Mouse (Mus musculus) T-helper 17 cell (primary cell): ENCODE data around the gene Tctn3.
"Not testable (repeated sequence)": the region's sequence is repeated elsewhere in the genome, so short reads cannot be mapped to it uniquely, and the experiment has no call there.

Experiments
- in situ Hi-C, 2 experiments: fragments of 300-600 bp; cut with MboI, MseI; formaldehyde crosslinking; loops; 1 replicate in 1 of 2; 2 replicates in 1 of 2; pipeline ENCODE4 v1.15.1; 2025; ENCODE audit warnings: high pct_unique_total_duplicates in 2 of 2

The Tctn3 gene

DNA sequence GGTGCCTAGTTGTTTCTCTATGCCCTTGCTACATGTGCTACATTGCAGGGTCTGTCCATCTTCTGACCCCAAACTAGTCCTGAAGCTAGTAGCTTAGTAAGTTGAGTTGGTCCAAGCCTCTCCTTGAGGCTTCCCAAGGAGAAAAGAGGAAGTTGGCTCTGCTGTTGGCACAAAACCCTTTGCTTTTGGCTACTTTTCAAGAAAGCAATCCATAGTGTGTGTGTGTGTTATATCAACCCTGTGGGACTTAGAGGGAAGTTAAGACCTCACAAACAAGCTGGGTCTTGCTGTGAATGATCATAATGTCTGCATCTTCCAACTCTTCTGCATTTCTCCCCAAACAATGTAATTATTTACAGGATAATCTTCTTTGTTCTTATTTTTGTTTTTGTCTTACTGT lies 16.9 kb upstream of the Tctn3 start:
- in situ Hi-C loops = no loop called here

DNA sequence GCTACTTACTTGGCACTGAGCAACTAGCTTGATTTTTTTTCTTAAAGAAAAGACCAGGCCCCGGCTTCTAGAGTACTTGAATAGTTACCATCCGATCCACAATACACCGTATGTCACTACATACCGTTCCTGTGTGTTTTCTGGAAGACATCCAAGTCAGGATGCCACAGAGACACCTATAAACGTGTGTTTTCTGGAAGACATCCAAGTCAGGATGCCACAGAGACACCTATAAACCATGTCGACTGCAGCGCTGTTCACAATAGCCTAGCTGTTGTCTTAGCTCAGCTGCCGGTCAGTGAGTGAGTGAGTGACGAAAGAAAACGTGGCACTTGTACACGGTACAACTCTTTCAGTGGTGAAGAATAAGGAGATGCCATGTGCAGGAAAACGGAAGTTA lies 13.9 kb upstream of the Tctn3 start:
- in situ Hi-C loops = no loop called here

DNA sequence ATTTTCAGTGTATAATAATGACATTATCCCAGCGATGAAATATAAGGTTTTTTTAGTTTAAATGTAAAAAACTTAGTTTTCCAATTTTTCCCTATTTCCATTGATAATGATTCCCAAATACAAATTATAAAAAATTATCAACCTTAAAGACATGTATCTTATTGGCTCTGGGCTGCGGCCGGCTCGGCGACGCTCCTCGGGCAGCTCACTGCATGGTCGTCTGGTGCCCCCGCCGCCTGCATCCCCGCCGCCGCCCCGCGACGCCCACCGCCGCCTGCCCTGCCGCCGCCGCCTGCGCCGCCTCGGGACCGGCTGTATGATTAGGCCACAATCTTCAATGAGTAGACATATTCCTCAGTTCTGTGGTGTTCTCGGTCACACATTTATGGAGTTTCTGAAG lies 9.6 kb upstream of the Tctn3 start:
- in situ Hi-C loops = loop anchor here in 1 of 2 experiments (5.0 kb wide), 1 partner anchor 59 kb away; no protein-coding TSS in a partner anchor

DNA sequence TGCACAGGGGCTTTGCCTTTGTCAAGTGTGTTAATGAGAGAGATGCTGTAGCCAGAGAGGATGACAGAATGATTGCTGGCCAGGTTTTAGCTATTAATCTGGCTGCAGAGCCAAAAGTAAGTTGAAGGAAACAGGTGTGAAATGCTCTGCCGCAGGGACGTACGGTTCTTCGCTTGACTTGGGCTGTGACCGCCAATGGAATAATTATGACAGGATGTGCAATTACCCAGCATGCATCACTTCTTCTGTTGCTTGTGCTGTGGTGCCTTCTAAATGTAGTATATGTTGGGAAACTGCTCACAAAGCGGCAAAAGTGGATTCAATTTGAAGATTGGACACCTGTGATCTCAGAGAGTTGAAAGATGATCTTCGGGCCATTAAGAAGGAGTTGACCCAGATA lies 4.0 kb upstream of the Tctn3 start:
- in situ Hi-C loops = no loop called here

DNA sequence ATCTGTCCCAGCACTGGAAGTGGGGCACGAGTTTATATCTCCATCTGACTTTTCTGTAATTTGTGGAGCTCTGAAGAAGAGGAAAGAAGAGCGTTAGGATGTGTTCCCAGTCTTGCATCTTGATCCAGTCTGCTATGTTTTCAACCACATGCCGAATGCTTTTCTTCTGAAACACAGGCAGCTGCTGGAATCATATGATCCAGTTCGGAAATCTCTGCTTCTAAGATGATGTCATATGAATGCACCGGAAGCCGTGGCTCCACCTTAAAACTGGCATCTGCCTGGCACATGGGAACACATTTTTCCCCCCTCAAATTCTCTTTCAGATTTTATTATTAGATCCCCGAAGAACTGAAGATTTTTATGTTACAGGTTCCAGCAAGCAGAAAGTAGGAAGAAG lies 2.8 kb upstream of the Tctn3 start:
- in situ Hi-C loops = loop anchor here (5.0 kb wide), 1 partner anchor 107 kb away; no protein-coding TSS in a partner anchor

DNA sequence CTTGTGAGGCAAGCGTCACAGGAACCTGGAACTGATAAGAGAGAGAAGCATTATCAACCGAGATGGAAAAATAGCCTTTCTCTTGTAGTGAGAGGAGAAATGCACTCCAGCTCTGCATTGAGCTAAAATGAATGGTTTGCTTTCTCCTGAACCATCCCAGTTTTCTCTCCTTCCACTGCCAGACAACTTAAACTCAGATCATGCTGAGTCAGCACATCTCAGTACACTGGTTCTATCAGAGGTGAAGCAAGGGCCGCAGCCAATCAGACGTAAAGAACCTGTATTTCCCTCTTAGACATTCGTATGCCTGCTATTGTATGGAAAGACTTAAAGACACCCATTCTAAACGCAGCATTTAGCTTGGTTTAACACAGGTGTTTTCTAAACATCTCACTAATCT lies 4.4 kb downstream of the Tctn3 start:
- in situ Hi-C loops = no loop called here

DNA sequence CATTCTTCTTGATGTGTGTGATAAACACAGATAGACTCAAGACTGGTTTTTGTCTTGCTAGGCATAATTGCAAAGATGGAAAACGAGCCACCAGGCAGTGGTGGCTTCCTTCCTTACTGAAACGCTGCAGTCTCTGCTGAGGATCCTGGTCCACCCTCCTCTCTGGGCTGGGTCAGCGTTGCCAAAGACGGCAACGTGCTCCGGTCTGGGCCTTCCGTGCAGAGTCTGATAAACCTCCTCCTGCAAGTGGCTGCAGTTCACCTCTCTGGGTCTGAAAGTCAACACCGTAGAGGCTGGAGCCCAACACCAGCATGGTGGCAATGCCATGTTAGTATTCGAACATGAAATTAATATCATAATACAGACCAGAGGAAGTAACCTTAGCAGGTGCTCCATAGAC lies 6.8 kb downstream of the Tctn3 start:
- in situ Hi-C loops = no loop called here

DNA sequence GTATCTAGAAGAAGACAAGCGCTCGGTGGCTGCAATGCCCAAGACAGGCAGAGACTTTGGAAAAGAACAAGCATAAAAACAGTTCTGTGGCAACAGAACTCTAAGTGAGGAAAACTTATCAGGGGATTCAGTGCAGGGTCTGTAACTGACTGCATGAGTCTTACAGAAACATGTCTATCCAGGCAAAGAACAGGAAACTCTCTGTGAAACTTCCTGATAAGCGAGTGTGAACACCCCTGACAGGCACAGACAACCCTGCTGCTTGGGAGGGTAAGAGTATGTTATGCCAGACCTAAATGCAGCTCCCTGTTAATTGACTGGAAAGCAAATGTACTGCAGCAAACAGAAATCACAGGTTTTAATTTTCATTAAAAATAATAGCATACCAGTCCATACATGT lies 10.2 kb downstream of the Tctn3 start:
- in situ Hi-C loops = no loop called here

DNA sequence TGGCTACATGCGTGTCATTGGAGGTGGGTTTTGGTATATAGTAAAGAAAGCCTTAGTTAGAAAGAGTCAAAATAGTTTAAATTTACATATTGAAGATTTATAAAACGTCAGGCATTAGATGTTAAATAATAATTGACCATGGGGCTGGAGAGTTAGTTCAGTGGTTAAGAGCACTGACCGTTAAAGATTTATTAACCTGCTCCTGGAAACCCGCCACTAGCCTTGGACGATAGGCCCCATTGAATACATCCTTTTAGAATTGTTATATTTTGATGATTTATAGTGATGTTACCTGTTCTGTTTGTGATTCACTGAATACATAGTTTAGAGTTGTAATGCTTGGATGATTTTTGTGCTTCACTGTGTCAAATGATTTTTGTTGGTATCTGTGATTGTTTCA lies 11.2 kb downstream of the Tctn3 start:
- in situ Hi-C loops = not testable (repeated sequence)

DNA sequence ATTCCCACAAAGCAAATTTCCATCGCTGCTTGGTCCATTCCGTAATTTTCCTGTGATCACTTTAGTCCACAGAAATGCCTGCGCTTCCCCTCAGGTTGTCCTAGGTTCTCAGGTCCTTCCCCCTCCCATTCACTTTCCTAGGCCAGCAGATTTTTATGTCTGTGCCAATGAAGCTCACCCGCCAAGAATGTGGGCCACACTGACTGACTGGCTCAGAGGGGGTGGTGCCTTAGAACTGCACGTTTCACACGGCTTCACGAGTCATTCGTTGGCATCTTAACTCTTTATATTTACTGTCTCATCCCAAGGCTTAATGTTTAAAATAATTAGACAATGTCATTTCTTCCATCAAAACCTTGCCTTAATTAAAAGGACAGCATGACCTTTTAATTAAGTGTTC lies 16.2 kb downstream of the Tctn3 start:
- in situ Hi-C loops = no loop called here

DNA sequence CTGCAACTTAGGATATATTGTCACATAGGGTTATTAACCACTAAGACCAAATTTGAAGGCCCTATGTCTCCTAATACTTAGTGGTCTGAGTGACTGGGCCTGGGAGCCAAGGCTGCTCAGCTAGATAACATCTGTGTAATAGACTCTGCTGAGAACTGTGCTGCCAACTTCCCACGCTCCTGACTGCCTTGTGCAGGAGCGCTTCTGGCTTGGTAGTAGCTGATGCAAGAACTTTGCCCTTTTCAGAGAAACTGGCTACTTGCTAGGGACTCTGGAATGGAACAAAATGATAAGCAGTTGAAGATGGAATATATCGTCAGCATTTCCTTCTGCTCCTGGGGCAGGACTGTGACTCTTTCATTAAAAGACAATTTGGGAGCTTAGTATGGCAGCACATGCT lies 16.8 kb downstream of the Tctn3 start:
- in situ Hi-C loops = no loop called here

DNA sequence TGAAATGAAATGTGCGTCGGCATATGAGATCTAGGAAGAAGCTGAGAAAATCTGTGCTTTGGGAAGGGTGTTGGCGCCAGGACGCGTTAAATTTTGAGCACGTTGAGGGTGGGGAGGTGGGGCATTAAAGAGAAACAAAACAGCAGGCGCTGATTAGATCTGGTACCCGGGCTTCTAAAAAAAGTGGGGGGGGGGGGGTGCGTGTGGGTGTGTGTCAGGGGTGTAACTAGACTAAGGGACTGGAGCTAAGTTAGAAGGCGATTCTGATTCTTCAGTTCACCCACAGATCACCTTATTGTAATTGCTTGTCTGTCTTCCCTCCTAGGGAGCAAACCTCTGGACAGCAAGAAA lies 22.5 kb downstream of the Tctn3 start:
- in situ Hi-C loops = loop anchor here in 1 of 2 experiments (10.0 kb wide), 1 partner anchor 655 kb away; no protein-coding TSS in a partner anchor

DNA sequence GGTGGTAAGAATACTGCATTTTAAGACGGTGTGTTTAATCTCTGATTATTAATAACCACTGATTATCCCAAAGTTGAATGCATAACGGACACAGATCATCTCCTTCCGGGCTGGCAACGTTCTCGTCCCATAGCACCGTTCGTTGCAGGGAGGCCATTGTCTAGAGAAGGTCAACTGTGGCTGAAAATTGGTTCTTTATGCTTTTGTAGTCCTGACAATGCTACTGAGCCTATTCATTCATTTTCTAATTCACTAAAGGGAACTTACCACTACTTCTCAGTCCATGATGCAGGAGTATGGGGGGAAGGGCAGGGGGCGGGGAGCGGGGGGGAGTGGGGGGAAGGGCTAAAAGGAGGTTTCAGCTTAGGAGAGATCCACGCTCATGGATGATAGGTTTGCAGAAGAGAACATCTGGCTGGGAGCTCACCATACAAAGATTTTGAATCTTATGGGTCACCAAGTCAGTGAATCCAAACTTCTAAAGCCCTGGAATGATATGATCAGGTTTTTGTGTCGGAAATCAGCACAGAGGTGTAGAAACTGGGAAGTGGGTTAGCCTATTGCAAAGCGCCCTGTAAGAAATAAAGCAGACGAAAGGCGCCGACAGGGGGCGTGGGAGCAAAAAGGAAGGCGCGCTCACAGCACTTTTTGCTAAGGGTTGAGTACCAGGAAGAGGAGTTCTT lies 23.0 kb downstream of the Tctn3 start:
- in situ Hi-C loops = loop anchor here in 1 of 2 experiments (10.0 kb wide), 1 partner anchor 656 kb away; no protein-coding TSS in a partner anchor

DNA sequence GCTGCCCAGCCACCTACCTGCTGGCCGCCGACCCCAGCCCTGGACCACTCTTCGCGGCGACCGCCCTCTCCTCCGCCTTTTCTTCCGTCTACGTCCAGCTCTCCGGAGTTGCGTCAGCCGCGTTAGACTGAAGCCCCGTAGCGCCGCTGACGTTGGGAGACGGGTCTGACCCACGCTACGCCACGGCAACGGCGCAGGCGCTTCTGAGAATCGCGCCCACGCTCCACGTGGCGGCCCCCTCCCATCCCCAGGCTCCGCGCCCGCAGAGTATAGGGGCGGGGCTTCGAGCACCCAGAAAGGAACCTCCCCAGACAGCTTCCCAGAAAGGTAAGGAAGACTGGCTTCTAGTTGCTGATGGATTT lies 23.8 kb downstream of the Tctn3 start, which contains the start of gene Aldh18a1:
TSS of gene Aldh18a1 (minus strand) at position 171 of the 362 bp plus-strand sequence.
- in situ Hi-C loops = loop anchor here in 1 of 2 experiments (10.0 kb wide), 1 partner anchor 657 kb away; no protein-coding TSS in a partner anchor

DNA sequence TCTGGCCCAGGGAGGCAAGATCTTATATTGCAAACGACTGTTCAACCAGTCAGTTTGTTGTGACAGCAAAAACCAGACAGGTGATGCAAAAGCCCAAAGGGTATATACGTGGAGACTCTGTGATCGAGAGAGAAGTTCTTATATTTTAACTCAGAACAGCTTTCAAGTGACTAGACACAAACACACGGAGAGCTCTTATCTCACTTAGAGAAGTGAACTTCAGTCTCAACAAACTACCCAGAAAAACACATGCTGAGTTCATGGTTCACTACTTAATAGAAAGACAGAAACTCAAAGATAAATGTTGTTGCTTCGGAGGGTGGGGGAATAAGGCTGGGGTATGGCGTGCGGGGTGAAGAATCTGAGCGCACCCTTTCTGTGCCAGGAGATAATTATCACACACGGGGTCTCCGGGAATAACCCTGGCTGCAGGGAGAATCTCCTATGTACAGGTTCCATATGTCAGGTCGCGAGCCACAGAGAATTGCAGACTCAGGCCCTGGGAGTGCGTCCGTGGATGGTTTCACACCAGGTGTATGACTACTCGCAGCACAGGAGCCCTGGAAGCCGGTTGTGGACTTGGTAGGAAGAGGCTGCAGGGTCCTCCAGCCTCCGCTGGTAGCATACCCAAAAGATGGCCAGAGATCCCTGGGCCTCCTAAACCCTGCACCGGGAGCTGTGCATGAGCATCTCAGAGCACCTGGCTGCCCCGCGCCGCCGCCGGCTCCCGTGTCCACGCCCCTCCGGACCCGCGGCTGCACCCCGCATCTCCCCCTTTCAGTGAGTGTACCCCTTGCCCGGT lies 24.3 kb downstream of the Tctn3 start:
- in situ Hi-C loops = loop anchor here in 1 of 2 experiments (10.0 kb wide), 1 partner anchor 657 kb away; no protein-coding TSS in a partner anchor

DNA sequence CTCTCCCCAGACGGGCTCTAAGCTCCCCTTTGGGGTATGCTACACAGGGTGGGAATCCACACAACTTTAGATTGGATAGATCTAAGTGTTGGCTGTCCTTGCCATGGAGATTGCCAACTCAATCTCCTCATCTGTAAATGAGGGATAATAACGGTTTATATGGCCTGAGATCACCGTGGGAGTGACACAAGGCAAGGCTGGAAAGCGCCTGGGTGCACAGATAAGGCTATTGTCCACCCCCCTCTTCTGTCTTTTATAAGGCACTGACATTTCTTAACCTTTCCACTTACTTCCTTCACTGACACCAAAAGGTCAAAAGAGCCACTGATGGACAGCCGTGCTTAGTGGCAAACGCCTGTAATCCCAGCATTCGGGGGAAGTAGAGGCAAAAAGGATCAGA lies 25.1 kb downstream of the Tctn3 start:
- in situ Hi-C loops = loop anchor here in 1 of 2 experiments (10.0 kb wide), 1 partner anchor 658 kb away; no protein-coding TSS in a partner anchor

DNA sequence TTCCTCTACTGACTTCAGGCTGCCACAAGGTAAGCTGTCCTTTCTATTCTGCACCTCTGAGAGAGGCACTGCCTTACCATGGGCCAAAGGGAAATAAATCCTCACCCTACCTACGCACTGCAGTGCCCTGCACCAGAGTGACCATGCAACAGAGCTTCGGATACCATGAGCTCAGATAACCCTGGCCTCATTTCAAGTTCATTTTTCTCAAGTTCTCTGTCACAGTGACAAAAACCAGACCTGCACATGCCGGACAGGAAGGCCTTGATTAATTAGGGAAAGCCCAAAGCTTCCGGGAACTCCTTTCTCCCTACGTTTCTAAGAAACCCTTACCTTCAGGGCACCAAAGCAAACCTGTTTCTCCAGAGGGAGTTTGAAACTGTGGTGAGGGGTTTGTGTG lies 30.4 kb downstream of the Tctn3 start:
- in situ Hi-C loops = loop anchor here in 1 of 2 experiments (10.0 kb wide), 1 partner anchor 663 kb away; no protein-coding TSS in a partner anchor

DNA sequence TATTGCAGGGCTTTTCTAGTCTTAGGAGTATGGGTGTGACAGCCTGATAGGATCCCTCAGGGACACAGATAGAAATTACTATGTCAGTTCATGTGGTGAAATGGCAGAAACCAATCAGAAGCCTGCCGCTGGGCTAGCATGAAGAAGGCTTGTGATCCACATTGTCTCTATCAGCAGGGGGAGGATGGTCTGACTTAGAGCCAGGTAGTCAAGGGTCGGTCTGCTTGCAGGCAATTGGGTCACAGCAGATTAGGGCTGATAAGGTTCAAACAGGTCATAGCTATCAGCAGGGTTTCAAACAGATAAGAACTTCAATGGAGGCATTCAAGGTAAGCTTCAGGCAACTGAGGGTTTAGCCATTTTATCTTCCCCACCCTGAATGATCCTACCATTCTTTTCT lies 31.1 kb downstream of the Tctn3 start:
- in situ Hi-C loops = loop anchor here in 1 of 2 experiments (10.0 kb wide), 1 partner anchor 664 kb away; no protein-coding TSS in a partner anchor

DNA sequence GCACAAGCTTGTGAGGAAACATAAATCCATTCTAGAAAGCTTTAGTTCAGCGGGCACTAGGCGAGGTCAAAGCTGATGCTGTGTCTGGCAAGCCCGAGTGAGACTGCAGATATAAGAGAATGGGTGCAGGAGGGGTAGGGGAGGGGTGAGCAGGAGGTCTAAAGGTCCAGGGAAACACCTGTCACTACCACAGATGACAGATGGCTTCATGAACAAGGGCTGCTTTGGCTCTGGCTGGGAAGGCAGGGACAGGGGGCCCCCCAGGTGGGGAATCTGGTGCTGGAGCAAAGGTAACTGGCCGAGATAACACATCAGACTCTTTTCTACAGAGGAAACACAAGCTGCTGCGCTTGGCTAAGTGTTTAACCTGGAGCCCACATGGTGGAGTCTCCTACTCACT lies 36.6 kb downstream of the Tctn3 start:
- in situ Hi-C loops = no loop called here

DNA sequence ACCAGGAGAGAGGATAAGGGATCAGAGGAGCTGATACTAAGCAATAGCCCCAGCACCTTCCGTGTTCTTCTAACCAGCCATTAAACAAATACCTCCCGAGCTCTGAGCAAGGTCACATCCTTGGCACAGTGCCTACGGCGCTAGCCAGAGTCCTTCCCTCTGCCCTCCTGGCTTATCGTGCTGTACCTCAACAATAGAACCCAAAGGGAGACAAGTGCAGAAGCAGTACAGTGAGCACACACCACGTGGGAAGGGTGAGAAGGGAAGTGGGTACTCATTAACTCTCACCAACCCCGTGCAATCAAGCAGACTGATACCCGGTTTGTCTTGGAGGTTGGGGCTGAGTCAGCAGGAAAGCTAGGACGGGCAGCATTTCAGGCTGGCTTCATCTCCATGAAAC lies 41.3 kb downstream of the Tctn3 start:
- in situ Hi-C loops = loop anchor here in 1 of 2 experiments (5.0 kb wide), 1 partner anchor 1608 kb away; no protein-coding TSS in a partner anchor

DNA sequence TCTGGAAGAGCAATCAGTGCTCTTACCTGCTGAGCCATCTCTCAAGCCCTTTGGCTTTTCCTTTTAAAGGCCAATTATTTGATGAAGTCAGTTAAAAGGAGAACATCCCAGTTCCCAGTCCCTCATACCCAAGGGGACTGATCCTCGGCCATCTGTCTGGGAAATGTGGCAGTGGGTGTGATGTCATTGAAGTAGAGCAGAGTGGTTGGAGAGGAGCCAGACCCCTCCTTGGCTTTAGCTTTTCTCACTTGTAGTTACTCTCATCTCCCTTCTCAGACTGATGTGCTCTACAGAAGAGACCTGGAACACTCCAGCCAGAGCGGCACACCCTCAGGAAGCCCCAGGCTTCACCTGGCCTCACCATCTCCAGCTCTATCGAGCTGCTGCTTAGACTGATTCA lies 44.4 kb downstream of the Tctn3 start:
- in situ Hi-C loops = loop anchor here in 1 of 2 experiments (5.0 kb wide), 1 partner anchor 1625 kb away; no protein-coding TSS in a partner anchor
